Mouse (Mus musculus): ENCODE measurements around the gene Cdh11.

DNA sequence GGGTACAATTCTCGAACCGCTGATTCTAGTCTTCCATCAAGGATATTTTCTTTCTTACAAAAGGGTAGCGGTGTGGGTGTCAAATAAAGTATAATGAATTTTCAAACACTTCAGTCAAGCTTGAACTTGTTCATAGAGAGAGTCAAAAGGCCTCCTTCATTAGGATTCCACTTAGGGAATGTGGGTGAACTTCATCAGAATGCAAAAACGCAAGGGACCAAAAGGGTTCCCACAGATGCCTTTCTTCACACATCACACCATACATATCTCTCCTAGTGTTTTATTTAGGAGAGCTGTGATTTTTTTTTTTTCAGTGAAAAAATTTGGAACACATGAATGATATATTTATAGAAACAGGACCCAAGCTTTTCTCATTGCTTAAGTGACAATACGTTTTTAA lies 28.5 kb upstream of the Cdh11 start:
- TF ChIP-seq POLR2A (IDR thresholded peaks at IDR 0.05; ENCODE audit: extremely low read depth, insufficient read depth, low read length): no peak
- no peak for TF ChIP-seq CTCF (IDR thresholded peaks at IDR 0.05; ENCODE audit: low read depth, low read length)
